Mouse (Mus musculus) G1E (cell line): ENCODE results near the gene Ppp1r1b. TPM values are rescaled to one million over a fixed set of nuclear protein-coding genes. Genes with fewer than 3 reads are reported as not detected.
"Not testable (repeated sequence)": the region's sequence is repeated elsewhere in the genome, so short reads cannot be mapped to it uniquely, and the experiment has no call there.

Experiments
- ATAC-seq: 2 replicates; pipeline ENCODE4 v1.8.0; 2016; ENCODE audit warnings: mild to moderate bottlenecking; ENCODE audit not compliant: insufficient number of reproducible peaks, poor library complexity, low FRiP score, severe bottlenecking; ENCODE audit errors: extremely low read depth
- DNase-seq: peaks from one replicate; pipeline ENCODE4 v3.0.0; 2012; ENCODE audit warnings: low spot score
- H3K27me3 ChIP-seq: 2 replicates; pipeline ENCODE4 v1.6.1; 2012; ENCODE audit warnings: mild to moderate bottlenecking, low read length, inconsistent platforms; ENCODE audit not compliant: insufficient read depth
- H3K36me3 ChIP-seq: replicated peaks from 2 replicates; pipeline ENCODE3; 2012; ENCODE audit warnings: mild to moderate bottlenecking, inconsistent platforms
- H3K4me1 ChIP-seq: 2 replicates; pipeline ENCODE4 v1.6.1; 2012; ENCODE audit warnings: low read depth, low read length, inconsistent platforms, mixed read lengths; ENCODE audit not compliant: insufficient read depth
- H3K4me3 ChIP-seq: 2 replicates; pipeline ENCODE4 v1.5.1; 2012; ENCODE audit warnings: low read depth, mild to moderate bottlenecking, inconsistent platforms, low read length, moderate library complexity, mixed read lengths
- H3K9me3 ChIP-seq: replicated peaks from 2 replicates; pipeline ENCODE4 v1.6.1; 2012; ENCODE audit warnings: inconsistent platforms
- CTCF ChIP-seq: IDR thresholded peaks from 2 replicates; pipeline ENCODE4 v1.5.1; 2012; ENCODE audit warnings: low read depth, low read length, inconsistent platforms, mixed read lengths
- GATA1 ChIP-seq: IDR thresholded peaks from 2 replicates; pipeline ENCODE4 v1.6.1; 2012; ENCODE audit warnings: borderline replicate concordance, low read length, inconsistent platforms, mixed read lengths
- GATA2 ChIP-seq: IDR thresholded peaks from 2 replicates; pipeline ENCODE4 v1.6.1; 2012; ENCODE audit warnings: low read depth, low read length, inconsistent platforms, borderline replicate concordance
- POLR2AphosphoS5 ChIP-seq: IDR thresholded peaks from 2 replicates; pipeline ENCODE4 v1.6.1; 2012; ENCODE audit warnings: low read depth, low read length, inconsistent platforms; ENCODE audit not compliant: insufficient replicate concordance
- TAL1 ChIP-seq: conservative IDR thresholded peaks from 2 replicates; pipeline ENCODE4 v1.6.1; 2012; ENCODE audit warnings: low read depth, low read length, inconsistent platforms, mixed read lengths
- polyA plus RNA-seq: library from polyadenylated mRNA; stranded (reverse); fragments of >175 nt; gene quantifications from 2 replicates; pipeline ENCODE4 v1.2.3, GENCODE M21; 2012
- total RNA-seq, 2 experiments: library from RNA; stranded (forward) in 1 of 2; stranded (reverse) in 1 of 2; fragments of 200-1000 nt in 1 of 2; fragments of >200 nt in 1 of 2; fragmentation: Nextera tagmentation in 1 of 2; gene quantifications; 2 replicates each; pipeline ENCODE4 v1.2.3; 2014 to 2017

The Ppp1r1b gene
- total and polyA plus RNA-seq, 3 experiments: not detected

GRCm38 (mm10) chr11:98377787-98378186 is 29.6 kb downstream of the Ppp1r1b start:
- DNase-seq: no peak
- no peak overlapping the region for H3K4me3 ChIP-seq
- ATAC-seq: no peak
- H3K4me1 ChIP-seq: no peaks in the 10 kb centered on the region
- no peaks in the 10 kb centered on the region for H3K27me3 ChIP-seq
- no peak for TF ChIP-seq POLR2AphosphoS5
- TF ChIP-seq GATA1: no peak
- no peak for TF ChIP-seq TAL1
- TF ChIP-seq GATA2: no peak
- no peak for TF ChIP-seq CTCF
- no peaks in the 10 kb centered on the region for H3K9me3 ChIP-seq
- peaks cover 87% of the 10 kb centered on the region for H3K36me3 ChIP-seq

DNA sequence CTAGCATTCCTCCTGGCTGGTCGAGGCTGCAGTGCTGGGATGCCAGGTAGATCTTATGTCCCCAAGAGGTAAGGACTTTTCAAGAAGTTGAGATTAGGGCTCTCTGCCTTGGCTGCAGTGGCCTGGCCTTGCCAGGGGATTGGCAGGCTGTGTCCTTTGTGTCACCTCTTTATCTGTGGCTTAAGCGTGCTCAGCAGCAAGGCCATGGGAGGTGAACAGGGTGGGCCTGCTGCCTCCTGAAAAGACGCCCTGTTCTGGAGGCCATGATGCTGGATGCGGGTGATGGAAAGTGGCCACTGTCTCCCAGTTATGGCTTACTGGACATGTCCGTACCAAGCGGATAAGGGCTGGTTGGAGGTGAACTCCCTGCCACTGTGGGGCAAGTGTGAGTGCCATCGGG is 31.2 kb downstream of the Ppp1r1b start:
- no peak for TF ChIP-seq TAL1
- TF ChIP-seq POLR2AphosphoS5: no peak
- no peak for TF ChIP-seq CTCF
- TF ChIP-seq GATA2: no peak
- no peak for TF ChIP-seq GATA1
- H3K36me3 ChIP-seq: peaks cover 73% of the 10 kb centered on the region
- H3K27me3 ChIP-seq: peaks cover 13% of the 10 kb centered on the region
- ATAC-seq (no peak), DNase-seq (no peak)
- H3K4me1 ChIP-seq: no peaks in the 10 kb centered on the region
- no peaks in the 10 kb centered on the region for H3K9me3 ChIP-seq
- no peak overlapping the region for H3K4me3 ChIP-seq

DNA sequence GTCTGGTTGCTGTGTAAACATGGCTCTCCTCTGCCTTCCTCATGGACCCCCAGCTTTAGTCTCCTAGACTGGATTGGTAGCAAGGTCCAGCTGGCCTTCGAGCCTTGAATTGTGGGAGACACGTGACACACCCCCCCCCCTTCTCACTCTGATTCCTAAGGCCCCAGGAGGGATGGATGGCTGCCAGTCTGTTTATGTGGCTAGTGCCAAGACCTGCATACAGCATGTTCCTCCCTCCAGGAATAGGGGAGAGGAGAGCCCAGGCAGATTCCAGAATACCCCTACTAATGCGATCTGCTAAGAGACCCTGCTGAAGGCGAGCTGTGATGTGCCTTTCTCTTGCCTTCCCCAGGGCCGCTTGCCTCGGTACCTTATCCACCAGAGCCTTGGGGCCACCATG is 31.9 kb downstream of the Ppp1r1b start:
- ATAC-seq: no peak
- Histone ChIP-seq H3K4me3 (no peak overlapping the region), H3K36me3 (peaks cover 66% of the 10 kb centered on the region), H3K9me3 (no peaks in the 10 kb centered on the region), H3K4me1 (no peaks in the 10 kb centered on the region), H3K27me3 (peaks cover 21% of the 10 kb centered on the region)
- no peak for DNase-seq
- TF ChIP-seq POLR2AphosphoS5: no peak
- TF ChIP-seq TAL1: no peak
- no peak for TF ChIP-seq GATA1
- TF ChIP-seq GATA2: no peak
- no peak for TF ChIP-seq CTCF

- Histone ChIP-seq H3K9me3 (no peaks in the 10 kb centered on the region), H3K4me3 (no peak overlapping the region), H3K36me3 (peaks cover 51% of the 10 kb centered on the region), H3K4me1 (peaks cover 4% of the 10 kb centered on the region; the same call in 1 of the 2 replicates), H3K27me3 (peaks cover 36% of the 10 kb centered on the region)
- TF ChIP-seq TAL1 (no peak), GATA2 (no peak), GATA1 (no peak), POLR2AphosphoS5 (no peak), CTCF (no peak)
- no peak for DNase-seq
- no peak for ATAC-seq
Measured at GRCm38 (mm10) chr11:98381651-98382050, 33.4 kb downstream of the Ppp1r1b start.

DNA sequence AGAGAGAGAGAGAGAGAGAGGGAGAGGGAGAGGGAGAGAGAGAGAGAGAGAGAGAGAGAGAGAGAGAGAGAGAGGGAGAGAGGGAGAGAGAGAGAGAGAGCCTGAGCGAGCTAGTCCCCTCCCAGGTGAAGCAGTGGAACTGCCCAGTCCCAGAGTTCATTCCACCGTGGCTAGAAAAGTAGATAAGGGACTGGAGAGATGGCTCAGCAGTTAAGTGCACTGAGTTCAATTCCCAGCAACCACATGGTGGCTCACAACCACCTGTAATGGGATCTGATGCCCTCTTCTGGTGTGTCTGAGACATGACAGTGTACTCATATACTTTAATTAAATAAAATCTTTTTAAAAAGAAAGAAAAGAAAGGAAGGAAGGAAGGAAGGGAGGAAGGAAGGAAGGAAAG is 34.2 kb downstream of the Ppp1r1b start:
- H3K4me3 ChIP-seq, H3K4me1 ChIP-seq, H3K9me3 ChIP-seq, ATAC-seq, DNase-seq: not testable (repeated sequence)
- H3K36me3 ChIP-seq: peaks cover 43% of the 10 kb centered on the region
- peaks cover 42% of the 10 kb centered on the region for H3K27me3 ChIP-seq

- Histone ChIP-seq H3K4me1 (peaks cover 7% of the 10 kb centered on the region; the same call in 1 of the 2 replicates), H3K36me3 (peaks cover 33% of the 10 kb centered on the region), H3K4me3 (no peak within 1 kb of the TSS), H3K9me3 (no peaks in the 10 kb centered on the region), H3K27me3 (peaks cover 51% of the 10 kb centered on the region)
- no peak for TF ChIP-seq POLR2AphosphoS5
- no peak for TF ChIP-seq GATA1
- no peak for TF ChIP-seq CTCF
- TF ChIP-seq GATA2: no peak
- TF ChIP-seq TAL1: no peak
- ATAC-seq: no peak
- no peak for DNase-seq
Measured at GRCm38 (mm10) chr11:98383261-98384030, 35.2 kb downstream of the Ppp1r1b start, which contains the start of gene Tcap. Gene Tcap (plus strand): TSS chr11:98383811.
